Mouse (Mus musculus) neural tube, embryonic 13.5 days (tissue): Measurements from ENCODE around the gene Mbd5. TPM values are rescaled to one million over a fixed set of nuclear protein-coding genes. Genes with fewer than 3 reads are reported as not detected.

ENCODE experiments used
- ATAC-seq: fragments of 200-750 bp; cut with Nextera tagmentation; 2 replicates; pipeline ENCODE4 v1.8.0; 2017; ENCODE audit warnings: low read depth, mild to moderate bottlenecking, moderate TSS enrichment, moderate library complexity
- H3K27ac ChIP-seq: fragments of 300-500 bp; sonication (generic); replicated peaks from 2 replicates; pipeline ENCODE4 v1.5.1; 2015; ENCODE audit warnings: moderate library complexity, mild to moderate bottlenecking, inconsistent platforms
- H3K27me3 ChIP-seq: fragments of 300-500 bp; sonication (generic); 2 replicates; pipeline ENCODE4 v1.6.1; 2015; ENCODE audit warnings: mild to moderate bottlenecking, inconsistent platforms
- H3K36me3 ChIP-seq: fragments of 300-500 bp; sonication (generic); 2 replicates; pipeline ENCODE4 v1.6.1; 2015; ENCODE audit warnings: mild to moderate bottlenecking, inconsistent platforms
- H3K4me1 ChIP-seq: fragments of 300-500 bp; sonication (generic); replicated peaks from 2 replicates; pipeline ENCODE4 v1.6.1; 2015; ENCODE audit warnings: inconsistent platforms
- H3K4me2 ChIP-seq: fragments of 300-500 bp; sonication (generic); 2 replicates; pipeline ENCODE4 v1.6.1; 2015; ENCODE audit warnings: inconsistent platforms, mild to moderate bottlenecking, moderate library complexity
- H3K4me3 ChIP-seq: fragments of 300-500 bp; sonication (generic); 2 replicates; pipeline ENCODE4 v1.5.1; 2015; ENCODE audit warnings: mild to moderate bottlenecking, inconsistent platforms
- H3K9ac ChIP-seq: fragments of 300-500 bp; sonication (generic); 2 replicates; pipeline ENCODE4 v1.6.1; 2015; ENCODE audit warnings: moderate library complexity, mild to moderate bottlenecking, inconsistent platforms
- H3K9me3 ChIP-seq: fragments of 300-500 bp; sonication (generic); 2 replicates; pipeline ENCODE4 v1.6.1; 2016; ENCODE audit warnings: inconsistent platforms
- WGBS: fragments of 180-500 bp; shearing (Covaris S2); methylation state at CpG from one replicate; pipeline ENCODE4 v1.1.7; 2015; 5-methylcytosine and 5-hydroxymethylcytosine counted together
- polyA plus RNA-seq: library from polyadenylated mRNA; unstranded; fragments of >200 nt; fragmentation: Nextera tagmentation; extraction: Ambion mirVana; gene quantifications from 2 replicates; pipeline ENCODE4 v1.2.1, GENCODE M21; 2015

Mbd5 gene
- polyA plus RNA-seq, 1 experiment from 2014 or later = 41.2 TPM

DNA sequence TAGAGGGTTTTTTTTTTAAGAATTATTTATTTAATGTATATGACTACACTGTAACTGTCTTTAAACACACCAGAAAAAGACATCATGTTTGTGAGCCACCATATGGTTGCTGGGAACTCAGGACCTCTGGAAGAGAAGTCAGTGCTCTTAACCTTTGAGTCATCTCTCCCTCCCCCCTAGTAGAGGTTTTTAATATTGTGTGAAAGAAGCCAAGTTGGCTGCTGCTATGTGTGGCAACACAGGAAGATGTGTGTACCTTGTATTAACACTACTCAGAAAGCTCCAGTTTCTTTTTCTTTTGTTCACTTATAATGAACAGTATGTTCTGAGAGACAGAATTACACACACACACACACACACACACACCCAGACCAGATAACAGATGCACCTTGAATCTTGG is 334.3 kb downstream of the Mbd5 start:
- ATAC-seq = no peak
- Histone ChIP-seq H3K4me2 (no peak overlapping the region), H3K27me3 (no peaks in the 10 kb centered on the region), H3K27ac (no peak overlapping the region), H3K4me3 (no peak overlapping the region), H3K9ac (no peak overlapping the region), H3K9me3 (no peaks in the 10 kb centered on the region), H3K36me3 (peaks cover 10% of the 10 kb centered on the region), H3K4me1 (peaks cover 7% of the 10 kb centered on the region)

DNA sequence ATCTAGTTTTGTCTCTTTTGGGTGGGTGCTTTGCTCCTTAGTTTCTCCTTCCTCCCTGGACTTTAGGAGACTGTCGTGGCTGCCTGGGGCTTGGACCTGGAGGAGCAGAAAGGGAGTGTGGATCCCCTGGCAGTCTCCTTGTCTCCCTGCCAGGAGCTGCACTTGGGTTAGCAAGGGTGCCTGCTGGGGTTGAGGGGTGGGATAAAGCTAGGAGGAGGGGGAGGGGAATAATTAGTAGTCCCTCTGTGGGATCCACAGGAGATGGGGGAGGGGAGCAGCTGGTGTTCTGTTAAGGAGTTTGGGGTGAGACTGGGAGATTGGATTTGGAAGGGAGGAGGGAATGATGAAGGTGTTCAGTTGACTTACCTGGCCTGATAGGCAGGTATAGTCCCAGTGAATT is 337.7 kb downstream of the Mbd5 start:
- no peaks in the 10 kb centered on the region for H3K9me3 ChIP-seq
- H3K27me3 ChIP-seq = no peaks in the 10 kb centered on the region
- H3K4me2 ChIP-seq = no peak overlapping the region
- no peak for ATAC-seq
- peaks cover 7% of the 10 kb centered on the region for H3K4me1 ChIP-seq
- WGBS = 27% methylated on average over 1 of the region's 1 CpGs
- no peak overlapping the region for H3K9ac ChIP-seq
- no peak overlapping the region for H3K4me3 ChIP-seq
- H3K27ac ChIP-seq = no peak overlapping the region
- H3K36me3 ChIP-seq = 0 out of 2 replicates have a peak, but pooled peaks cover 9% of the 10 kb centered on the region

DNA sequence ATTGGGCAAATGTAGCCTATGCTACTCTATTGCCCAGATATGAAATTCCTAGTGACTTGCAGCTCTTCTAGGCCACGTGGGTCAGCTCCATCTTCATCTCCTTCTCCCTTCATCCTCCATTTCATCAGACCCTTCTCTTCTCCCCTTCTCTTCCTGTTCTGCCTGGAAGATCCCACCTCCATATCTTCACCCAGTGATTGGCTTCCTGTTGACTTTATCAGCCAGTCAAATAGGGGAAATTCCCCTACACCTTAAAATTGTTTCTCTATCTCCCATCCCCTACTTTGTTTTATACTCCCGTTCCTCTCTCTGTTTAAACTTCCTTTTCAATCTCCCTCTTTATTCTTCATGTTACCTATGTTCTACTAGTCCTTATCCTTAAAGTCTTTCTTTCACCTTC is 342.4 kb downstream of the Mbd5 start:
- 86% methylated on average over 2 of the region's 2 CpGs for WGBS
- Histone ChIP-seq H3K4me3 (no peak overlapping the region), H3K4me2 (no peak overlapping the region), H3K9ac (no peak overlapping the region), H3K27ac (no peak overlapping the region), H3K36me3 (peaks cover 15% of the 10 kb centered on the region; the same call in 1 of the 2 replicates), H3K27me3 (no peaks in the 10 kb centered on the region), H3K9me3 (no peaks in the 10 kb centered on the region), H3K4me1 (peaks cover 6% of the 10 kb centered on the region)
- ATAC-seq = no peak

DNA sequence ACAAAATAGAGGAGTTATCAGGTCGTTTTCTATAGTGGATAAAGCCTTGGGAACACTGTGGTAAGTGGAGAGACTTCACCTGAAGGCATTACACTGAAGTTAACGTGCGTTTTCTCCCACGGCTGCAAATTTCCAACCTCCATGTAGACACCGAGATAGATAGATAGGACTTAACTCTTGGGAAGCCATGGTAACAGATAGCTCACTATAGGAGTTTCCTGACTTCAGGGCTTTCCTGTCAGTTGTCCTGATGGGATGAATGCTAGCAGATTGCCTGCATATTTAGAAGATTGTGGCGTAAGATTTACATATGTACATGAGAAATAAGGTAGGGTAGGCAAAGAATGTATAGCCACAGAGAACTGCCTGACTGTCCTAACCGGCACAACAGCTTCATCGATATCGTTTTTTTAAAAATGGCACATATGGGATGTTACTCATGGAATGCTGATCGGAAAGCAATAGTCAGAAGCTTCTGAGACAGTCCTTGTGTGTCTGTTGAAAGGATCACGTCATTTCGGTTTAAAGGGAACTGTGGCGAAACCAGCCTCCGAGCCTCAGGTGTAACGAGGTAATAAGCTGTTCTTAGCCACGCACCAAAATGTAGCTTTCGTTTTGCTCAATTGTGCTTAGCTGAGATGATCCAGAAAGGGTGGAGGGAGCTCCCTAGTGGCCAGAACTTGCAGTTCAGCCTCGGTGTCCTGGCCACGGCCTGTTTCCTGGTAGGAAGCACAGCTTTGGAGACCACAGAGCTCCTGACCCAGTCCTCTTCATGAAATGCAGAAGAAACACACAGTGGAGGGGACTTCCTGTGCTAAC is 363.5 kb downstream of the Mbd5 start:
- H3K4me2 ChIP-seq = peak overlapping the region; percentile 54
- no peaks in the 10 kb centered on the region for H3K9me3 ChIP-seq
- peak; percentile 85 for ATAC-seq
- WGBS = 44% methylated on average over 19 of the region's 19 CpGs
- 0 out of 2 replicates have a peak, but pooled peaks cover 5% of the 10 kb centered on the region for H3K4me1 ChIP-seq
- no peaks in the 10 kb centered on the region for H3K27me3 ChIP-seq
- 0 out of 2 replicates have a peak overlapping the region, but pooled peaks have one; percentile 52 for H3K9ac ChIP-seq
- peak overlapping the region; percentile 34 for H3K4me3 ChIP-seq
- no peaks in the 10 kb centered on the region for H3K36me3 ChIP-seq
- H3K27ac ChIP-seq = no peak overlapping the region

DNA sequence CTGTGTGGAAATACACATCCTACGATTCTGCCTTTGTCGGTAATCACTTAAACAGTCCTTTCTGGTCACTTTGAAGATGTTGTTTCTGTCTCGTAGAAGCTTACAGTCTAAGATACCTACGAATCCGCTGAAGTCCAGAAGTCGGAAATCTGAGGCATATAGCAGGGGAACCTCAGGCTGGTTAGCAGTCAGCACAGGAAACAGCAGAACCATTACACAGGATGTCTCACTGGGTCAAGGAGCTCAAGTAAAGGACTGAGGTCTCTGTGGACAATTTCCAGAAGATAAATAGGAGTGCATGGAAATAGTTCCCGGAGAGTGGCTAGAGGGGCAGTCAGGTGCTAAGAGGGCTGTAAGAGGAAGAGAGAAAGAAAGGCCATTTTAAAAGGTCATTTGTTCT is 384.3 kb downstream of the Mbd5 start:
- Histone ChIP-seq H3K36me3 (no peaks in the 10 kb centered on the region), H3K27me3 (no peaks in the 10 kb centered on the region), H3K9ac (no peak overlapping the region), H3K9me3 (peaks cover 3% of the 10 kb centered on the region; the same call in 1 of the 2 replicates), H3K4me3 (no peak overlapping the region), H3K4me2 (no peak overlapping the region), H3K4me1 (no peaks in the 10 kb centered on the region), H3K27ac (no peak overlapping the region)
- 92% methylated on average over 7 of the region's 7 CpGs for WGBS
- ATAC-seq = no peak

DNA sequence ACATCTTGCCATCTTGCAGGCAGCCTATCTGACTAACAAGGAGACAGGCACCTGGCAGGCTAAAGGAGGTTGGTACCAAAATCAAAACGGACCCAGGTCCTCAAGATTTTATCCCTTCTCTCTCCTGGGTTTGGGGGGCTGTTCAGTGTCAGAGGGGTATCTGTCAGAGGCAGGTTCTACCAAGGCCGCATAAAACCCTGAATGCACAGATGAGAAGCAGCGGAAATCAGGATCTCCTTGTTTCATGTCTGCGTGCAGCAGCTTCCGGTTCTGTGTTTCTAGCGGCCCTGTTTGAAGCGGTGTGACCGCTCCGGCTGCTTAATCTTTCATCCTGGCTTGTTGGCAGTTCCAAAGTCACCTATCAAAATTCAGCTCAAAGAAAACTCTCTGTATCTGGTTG is 386.0 kb downstream of the Mbd5 start:
- H3K27ac ChIP-seq = no peak overlapping the region
- 90% methylated on average over 9 of the region's 9 CpGs for WGBS
- H3K4me3 ChIP-seq = no peak overlapping the region
- no peaks in the 10 kb centered on the region for H3K9me3 ChIP-seq
- no peaks in the 10 kb centered on the region for H3K27me3 ChIP-seq
- no peaks in the 10 kb centered on the region for H3K36me3 ChIP-seq
- no peak overlapping the region for H3K9ac ChIP-seq
- no peak for ATAC-seq
- no peak overlapping the region for H3K4me2 ChIP-seq
- no peaks in the 10 kb centered on the region for H3K4me1 ChIP-seq

DNA sequence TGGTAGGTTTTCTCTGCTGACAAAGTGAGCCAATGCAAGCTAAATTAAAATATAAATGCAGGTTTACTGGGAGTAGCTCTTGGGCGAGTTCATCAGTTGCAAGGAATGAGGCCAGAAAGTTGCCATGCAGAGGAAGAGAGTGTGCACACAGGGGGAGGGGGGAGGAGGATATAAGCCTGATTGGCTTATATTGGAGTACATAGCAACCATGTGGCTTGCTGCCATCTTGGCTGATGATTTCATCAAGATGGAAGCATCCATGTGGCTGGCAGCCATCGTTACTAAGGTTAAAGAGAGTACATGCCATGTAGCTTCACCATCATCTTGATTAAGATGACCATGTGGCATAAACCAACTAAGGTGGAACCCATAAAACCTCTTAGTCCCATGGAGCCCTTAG is 395.0 kb downstream of the Mbd5 start:
- H3K9ac ChIP-seq = no peak overlapping the region
- 89% methylated on average over 2 of the region's 2 CpGs for WGBS
- H3K4me2 ChIP-seq = no peak overlapping the region
- H3K36me3 ChIP-seq = no peaks in the 10 kb centered on the region
- H3K9me3 ChIP-seq = no peaks in the 10 kb centered on the region
- H3K27ac ChIP-seq = no peak overlapping the region
- no peak overlapping the region for H3K4me3 ChIP-seq
- no peaks in the 10 kb centered on the region for H3K4me1 ChIP-seq
- no peaks in the 10 kb centered on the region for H3K27me3 ChIP-seq
- no peak for ATAC-seq

DNA sequence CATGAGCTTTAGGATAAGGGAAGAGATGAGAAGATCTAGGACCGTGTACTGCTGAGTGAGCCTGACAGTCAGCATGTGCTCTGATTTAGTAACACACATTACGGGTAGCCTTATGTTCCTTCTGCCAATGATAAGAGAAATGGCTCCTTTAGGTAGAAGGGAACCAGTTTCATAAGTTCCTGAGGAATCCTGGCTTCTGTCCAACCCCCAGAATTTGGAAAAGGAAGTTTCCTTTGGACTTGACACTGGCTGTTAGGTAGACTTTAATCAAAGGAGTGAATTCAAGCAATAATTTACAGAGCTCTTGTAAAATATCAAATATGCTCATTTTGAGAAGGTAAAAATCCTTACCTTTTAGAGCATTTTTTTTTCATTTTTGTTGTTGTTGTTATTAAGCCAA is 396.5 kb downstream of the Mbd5 start:
- H3K27ac ChIP-seq = no peak overlapping the region
- H3K27me3 ChIP-seq = no peaks in the 10 kb centered on the region
- H3K4me3 ChIP-seq = no peak overlapping the region
- no peaks in the 10 kb centered on the region for H3K9me3 ChIP-seq
- H3K4me1 ChIP-seq = no peaks in the 10 kb centered on the region
- no peak overlapping the region for H3K9ac ChIP-seq
- ATAC-seq = no peak
- 81% methylated on average over 2 of the region's 2 CpGs for WGBS
- H3K36me3 ChIP-seq = no peaks in the 10 kb centered on the region
- H3K4me2 ChIP-seq = no peak overlapping the region

DNA sequence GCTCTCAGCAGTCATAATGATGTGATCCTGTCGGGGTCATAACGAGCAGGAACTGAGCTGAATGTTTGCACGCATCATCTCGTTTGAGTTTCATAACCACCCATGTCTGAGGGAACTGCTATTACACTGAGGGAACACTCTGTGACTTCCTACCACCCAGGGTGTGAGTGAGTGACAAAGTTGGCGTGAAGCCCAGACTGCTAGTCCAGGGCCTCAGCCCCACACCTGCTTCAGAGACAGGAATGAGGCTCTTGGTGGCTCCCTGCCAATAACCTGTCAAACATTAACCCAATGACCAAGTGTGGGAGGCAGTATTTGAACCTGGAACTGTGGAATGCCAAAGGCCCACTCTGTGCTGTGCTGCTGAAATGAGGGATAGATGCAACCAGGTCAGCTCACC is 400.5 kb downstream of the Mbd5 start:
- ATAC-seq = no peak
- Histone ChIP-seq H3K4me3 (no peak overlapping the region), H3K4me2 (no peak overlapping the region), H3K36me3 (no peaks in the 10 kb centered on the region), H3K9ac (no peak overlapping the region), H3K27ac (no peak overlapping the region), H3K4me1 (no peaks in the 10 kb centered on the region), H3K9me3 (no peaks in the 10 kb centered on the region), H3K27me3 (no peaks in the 10 kb centered on the region)
- 54% methylated on average over 5 of the region's 5 CpGs for WGBS

DNA sequence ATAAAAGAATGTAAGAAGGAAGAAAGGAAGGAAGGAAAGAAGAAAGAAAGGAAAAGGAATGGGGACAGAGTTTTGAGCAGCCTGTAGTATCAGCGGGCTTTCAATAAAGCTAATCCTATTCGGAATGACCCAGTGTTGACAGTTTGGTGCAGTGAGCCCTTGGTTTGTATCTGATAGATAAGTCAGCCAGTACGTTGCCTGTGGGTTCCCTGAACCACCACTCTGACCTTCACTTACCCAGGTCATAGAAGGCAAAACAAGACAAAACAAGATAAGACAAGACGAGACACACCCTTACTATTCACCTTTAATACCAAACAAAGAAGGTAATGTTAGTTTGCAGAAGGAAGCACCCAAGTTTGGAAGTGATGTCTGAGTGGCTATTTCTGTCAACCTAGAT is 401.5 kb downstream of the Mbd5 start:
- Histone ChIP-seq H3K27me3 (no peaks in the 10 kb centered on the region), H3K9me3 (no peaks in the 10 kb centered on the region)
- ATAC-seq = no peak

DNA sequence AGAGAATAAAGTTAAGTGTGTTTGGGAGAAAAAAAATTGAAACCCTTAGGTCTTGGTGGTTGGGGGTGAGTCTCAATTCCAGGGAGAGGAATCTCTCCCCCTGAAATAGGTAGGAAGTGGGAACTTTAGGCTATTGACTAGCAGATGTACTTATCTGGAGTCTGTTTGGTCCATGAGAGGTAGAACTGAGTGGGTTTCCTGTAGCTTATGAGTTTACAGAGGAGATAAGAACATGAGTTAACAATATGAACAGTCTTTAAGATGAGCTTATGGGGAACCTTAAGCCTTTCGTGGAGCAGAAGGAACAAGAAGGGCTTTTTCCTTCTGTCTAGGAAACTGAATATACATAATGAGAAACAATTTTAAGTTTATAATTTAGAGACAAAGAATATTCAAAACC is 404.8 kb downstream of the Mbd5 start:
- no peaks in the 10 kb centered on the region for H3K36me3 ChIP-seq
- no peak for ATAC-seq
- no peak overlapping the region for H3K9ac ChIP-seq
- no peak overlapping the region for H3K27ac ChIP-seq
- no peaks in the 10 kb centered on the region for H3K4me1 ChIP-seq
- 91% methylated on average over 1 of the region's 1 CpGs for WGBS
- H3K4me2 ChIP-seq = no peak overlapping the region
- H3K9me3 ChIP-seq = no peaks in the 10 kb centered on the region
- no peaks in the 10 kb centered on the region for H3K27me3 ChIP-seq
- H3K4me3 ChIP-seq = no peak overlapping the region

More for the DNA sequence above, 401.5 kb downstream of the Mbd5 start:
- H3K4me3 ChIP-seq = no peak overlapping the region
- H3K4me1 ChIP-seq = no peaks in the 10 kb centered on the region
- no peak overlapping the region for H3K9ac ChIP-seq
- H3K4me2 ChIP-seq = no peak overlapping the region
- H3K27ac ChIP-seq = no peak overlapping the region
- H3K36me3 ChIP-seq = no peaks in the 10 kb centered on the region
- WGBS = 95% methylated on average over 4 of the region's 4 CpGs

DNA sequence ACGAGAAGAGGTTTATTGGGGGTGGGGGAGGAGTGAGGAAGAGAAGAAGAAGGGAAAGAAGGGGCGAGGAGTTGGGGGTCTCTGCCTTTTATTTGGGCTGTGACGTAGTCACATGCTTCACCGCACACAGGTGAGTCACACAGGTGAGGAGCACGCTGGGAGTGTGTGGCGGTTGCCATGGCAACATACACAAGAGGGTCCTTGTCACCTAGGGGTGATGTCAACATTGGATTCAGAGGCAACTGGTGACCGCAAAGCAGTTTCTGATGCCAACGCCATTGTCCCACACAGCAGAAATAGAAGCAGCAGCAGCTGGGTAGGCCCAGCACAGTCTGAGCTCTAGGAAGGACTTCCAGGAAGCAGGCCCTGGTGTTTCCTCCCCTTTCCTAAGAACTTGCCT is 406.6 kb downstream of the Mbd5 start:
- Histone ChIP-seq H3K36me3 (no peaks in the 10 kb centered on the region), H3K4me3 (no peak overlapping the region), H3K27me3 (no peaks in the 10 kb centered on the region), H3K27ac (no peak overlapping the region), H3K9ac (no peak overlapping the region), H3K9me3 (no peaks in the 10 kb centered on the region), H3K4me2 (no peak overlapping the region), H3K4me1 (no peaks in the 10 kb centered on the region)
- WGBS = 85% methylated on average over 8 of the region's 8 CpGs
- ATAC-seq = no peak
